Mouse (Mus musculus) liver, adult (tissue): Measurements from ENCODE around the gene Prss34.
A peak's percentile ranks its signal among the peaks of the same experiment; 100 is the strongest.

Experiments used
- GATA4 ChIP-seq: IDR thresholded peaks from 2 replicates; pipeline ENCODE4 v1.6.1; 2014; ENCODE audit warnings: mild to moderate bottlenecking, low read length; ENCODE audit not compliant: insufficient replicate concordance

The Prss34 gene

GRCm38 (mm10) chr17:25298094-25298493, at the start of gene Prss34:
TSS of gene Prss34 (plus strand) at chr17:25298394.
- TF ChIP-seq GATA4: no peak

GRCm38 (mm10) chr17:25250181-25250835, 47.9 kb upstream of the Prss34 start:
- TF ChIP-seq GATA4: no peak

GRCm38 (mm10) chr17:25252643-25253042, 45.6 kb upstream of the Prss34 start:
- TF ChIP-seq GATA4: no peak

- no peak for TF ChIP-seq GATA4
These were observed 44.4 kb upstream of the Prss34 start for GRCm38 (mm10) chr17:25253760-25254159.

GRCm38 (mm10) chr17:25255110-25255509, 43.1 kb upstream of the Prss34 start:
- no peak for TF ChIP-seq GATA4

GRCm38 (mm10) chr17:25256140-25256754, 41.9 kb upstream of the Prss34 start, which contains the start of gene Baiap3:
TSS of gene Baiap3 (minus strand) at chr17:25256364.
- no peak for TF ChIP-seq GATA4

GRCm38 (mm10) chr17:25257804-25258261, 40.4 kb upstream of the Prss34 start:
- TF ChIP-seq GATA4: no peak

GRCm38 (mm10) chr17:25264453-25264852, 33.7 kb upstream of the Prss34 start:
- no peak for TF ChIP-seq GATA4

GRCm38 (mm10) chr17:25270795-25271335, 27.3 kb upstream of the Prss34 start:
- no peak for TF ChIP-seq GATA4

- no peak for TF ChIP-seq GATA4
These were observed 25.9 kb upstream of the Prss34 start for GRCm38 (mm10) chr17:25272326-25272725.

GRCm38 (mm10) chr17:25272951-25273705, 25.1 kb upstream of the Prss34 start:
- TF ChIP-seq GATA4: no peak

GRCm38 (mm10) chr17:25273706-25274501, 24.3 kb upstream of the Prss34 start:
- no peak for TF ChIP-seq GATA4

GRCm38 (mm10) chr17:25274571-25275346, 23.4 kb upstream of the Prss34 start, which contains the start of gene Ube2i:
TSS of gene Ube2i (minus strand) at chr17:25274622.
- no peak for TF ChIP-seq GATA4

GRCm38 (mm10) chr17:25275833-25276232, 22.4 kb upstream of the Prss34 start:
- no peak for TF ChIP-seq GATA4

- TF ChIP-seq GATA4: peak; percentile 97
These were observed 16.1 kb upstream of the Prss34 start for GRCm38 (mm10) chr17:25282133-25282532.

- no peak for TF ChIP-seq GATA4
These were observed 13.2 kb upstream of the Prss34 start for GRCm38 (mm10) chr17:25285033-25285432.
